Mouse (Mus musculus) spleen, adult 2 months (tissue): ENCODE measurements around the gene Wdr18.

Experiments
- CTCF ChIP-seq: fragments of 200-500 bp; IDR thresholded peaks from 2 replicates; pipeline ENCODE4 v1.5.1; 2011; ENCODE audit warnings: mild to moderate bottlenecking, inconsistent platforms; ENCODE audit not compliant: insufficient read depth, insufficient read length, insufficient replicate concordance; ENCODE audit errors: extremely low read depth
- POLR2A ChIP-seq: fragments of 200-500 bp; IDR thresholded peaks from 2 replicates; pipeline ENCODE4 v1.6.1; 2011; ENCODE audit warnings: low read depth, low read length, inconsistent platforms

DNA sequence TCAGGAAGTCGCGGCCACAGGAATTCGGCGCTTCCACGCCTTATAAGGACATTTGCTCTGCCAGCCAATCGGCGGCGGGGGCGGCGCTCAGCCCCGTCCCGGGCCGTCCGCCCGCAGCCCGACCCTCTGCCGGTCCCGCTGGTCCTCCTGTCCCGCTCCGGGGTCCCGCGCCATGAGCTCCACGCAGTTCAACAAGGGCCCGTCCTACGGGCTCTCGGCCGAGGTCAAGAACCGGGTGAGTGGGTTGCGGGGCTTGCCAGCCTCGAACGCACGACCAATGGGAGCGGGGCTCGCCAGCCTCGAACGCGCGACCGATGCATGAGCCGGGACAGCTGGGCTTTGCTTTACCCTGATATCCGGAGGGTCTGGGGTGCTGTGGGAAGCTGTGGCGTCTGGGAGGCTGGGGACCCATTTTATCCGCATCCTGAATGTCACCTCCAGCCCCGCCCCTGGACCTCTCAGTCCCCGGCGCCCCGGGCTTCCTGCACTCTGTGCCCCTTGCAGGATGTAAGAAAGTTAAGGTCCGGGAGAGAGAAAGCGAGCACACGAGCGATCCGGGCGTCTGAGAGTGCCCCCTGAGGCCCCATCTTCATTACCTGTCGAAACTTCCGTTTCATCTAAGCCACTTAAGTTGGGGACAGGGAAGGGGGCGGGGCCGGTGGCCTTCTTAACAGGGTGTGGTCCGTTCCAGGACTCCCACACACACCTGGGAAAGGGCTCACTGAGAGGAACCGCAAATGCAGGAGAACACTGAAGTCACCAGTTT is 28.7 kb downstream of the Wdr18 start, which contains the start of gene Cnn2:
- TF ChIP-seq POLR2A (no peak), CTCF (no peak)
